Mouse (Mus musculus): ENCODE results near the gene Ccr1. TPM values are rescaled to one million over a fixed set of nuclear protein-coding genes. Genes with fewer than 3 reads are reported as not detected.

Ccr1 gene
- total RNA-seq (2014; rRNA removed) (under 0.01 and 0.20 TPM in 2 replicates), polyA plus RNA-seq (2012; rRNA removed) (0.04 TPM in 1 of 2 replicates, not detected in the other)

- Histone ChIP-seq H3K27me3 (ENCODE audit: control insufficient read depth, insufficient read depth, low read length) (no peaks in the 10 kb centered on the region), H3K4me3 (ENCODE audit: insufficient read depth, low read depth, low read length) (no peak within 1 kb of the TSS), H3K4me1 (ENCODE audit: control insufficient read depth, insufficient read depth, low read length) (no peaks in the 10 kb centered on the region), H3K36me3 (ENCODE audit: control insufficient read depth, insufficient read depth, low read length) (no peaks in the 10 kb centered on the region), H3K27ac (replicated peaks; ENCODE audit: insufficient read depth, low read depth, low read length) (no peak within 1 kb of the TSS), H3K79me2 (ENCODE audit: control insufficient read depth, insufficient read depth, low read length) (no peaks in the 10 kb centered on the region), H3K9ac (ENCODE audit: low read depth, low read length) (no peak within 1 kb of the TSS)
- 89% methylated on average over 1 of the region's 1 CpGs for WGBS
- TF ChIP-seq POLR2A (IDR thresholded peaks at IDR 0.05; ENCODE audit: extremely low read depth, insufficient read depth, low read length) (no peak), CTCF (IDR thresholded peaks at IDR 0.05; ENCODE audit: low read depth, low read length) (no peak)
- DNase-seq (ENCODE audit: extremely low read depth, low read depth, low spot score) = no peak
Observed at GRCm38 (mm10) chr9:123968290-123968912, at the start of gene Ccr1. Gene Ccr1 (minus strand): TSS chr9:123968692.

GRCm38 (mm10) chr9:124016048-124016447 lies 47.6 kb upstream of the Ccr1 start:
- H3K9ac ChIP-seq (ENCODE audit: low read depth, low read length) = no peak overlapping the region
- no peaks in the 10 kb centered on the region for H3K4me1 ChIP-seq (ENCODE audit: control insufficient read depth, insufficient read depth, low read length)
- 65% methylated on average over 2 of the region's 2 CpGs for WGBS
- H3K4me3 ChIP-seq (ENCODE audit: insufficient read depth, low read depth, low read length) = no peak overlapping the region
- H3K79me2 ChIP-seq (ENCODE audit: control insufficient read depth, insufficient read depth, low read length) = no peaks in the 10 kb centered on the region
- TF ChIP-seq CTCF (IDR thresholded peaks at IDR 0.05; ENCODE audit: low read depth, low read length) (no peak), POLR2A (IDR thresholded peaks at IDR 0.05; ENCODE audit: extremely low read depth, insufficient read depth, low read length) (no peak)
- H3K36me3 ChIP-seq (ENCODE audit: control insufficient read depth, insufficient read depth, low read length) = no peaks in the 10 kb centered on the region
- no peak overlapping the region for H3K27ac ChIP-seq (replicated peaks; ENCODE audit: insufficient read depth, low read depth, low read length)
- no peaks in the 10 kb centered on the region for H3K27me3 ChIP-seq (ENCODE audit: control insufficient read depth, insufficient read depth, low read length)
- DNase-seq (ENCODE audit: extremely low read depth, low read depth, low spot score) = no peak

- 72% methylated on average over 2 of the region's 2 CpGs for WGBS
- TF ChIP-seq CTCF (IDR thresholded peaks at IDR 0.05; ENCODE audit: low read depth, low read length) (no peak), POLR2A (IDR thresholded peaks at IDR 0.05; ENCODE audit: extremely low read depth, insufficient read depth, low read length) (no peak)
- H3K27me3 ChIP-seq (ENCODE audit: control insufficient read depth, insufficient read depth, low read length) = no peaks in the 10 kb centered on the region
Observed at GRCm38 (mm10) chr9:124014985-124015652, 46.6 kb upstream of the Ccr1 start.

GRCm38 (mm10) chr9:124013270-124013669 lies 44.8 kb upstream of the Ccr1 start:
- Histone ChIP-seq H3K27ac (replicated peaks; ENCODE audit: insufficient read depth, low read depth, low read length) (no peak overlapping the region), H3K79me2 (ENCODE audit: control insufficient read depth, insufficient read depth, low read length) (no peaks in the 10 kb centered on the region), H3K36me3 (ENCODE audit: control insufficient read depth, insufficient read depth, low read length) (no peaks in the 10 kb centered on the region), H3K4me3 (ENCODE audit: insufficient read depth, low read depth, low read length) (no peak overlapping the region), H3K27me3 (ENCODE audit: control insufficient read depth, insufficient read depth, low read length) (no peaks in the 10 kb centered on the region), H3K9ac (ENCODE audit: low read depth, low read length) (no peak overlapping the region), H3K4me1 (ENCODE audit: control insufficient read depth, insufficient read depth, low read length) (no peaks in the 10 kb centered on the region)
- DNase-seq (ENCODE audit: extremely low read depth, low read depth, low spot score) = no peak
- TF ChIP-seq POLR2A (IDR thresholded peaks at IDR 0.05; ENCODE audit: extremely low read depth, insufficient read depth, low read length) = no peak
- no peak for TF ChIP-seq CTCF (IDR thresholded peaks at IDR 0.05; ENCODE audit: low read depth, low read length)
- WGBS = 92% methylated on average over 3 of the region's 3 CpGs

More at GRCm38 (mm10) chr9:124014985-124015652, 46.6 kb upstream of the Ccr1 start:
- Histone ChIP-seq H3K9ac (ENCODE audit: low read depth, low read length) (no peak overlapping the region), H3K36me3 (ENCODE audit: control insufficient read depth, insufficient read depth, low read length) (no peaks in the 10 kb centered on the region), H3K4me1 (ENCODE audit: control insufficient read depth, insufficient read depth, low read length) (no peaks in the 10 kb centered on the region), H3K79me2 (ENCODE audit: control insufficient read depth, insufficient read depth, low read length) (no peaks in the 10 kb centered on the region), H3K4me3 (ENCODE audit: insufficient read depth, low read depth, low read length) (no peak overlapping the region), H3K27ac (replicated peaks; ENCODE audit: insufficient read depth, low read depth, low read length) (no peak overlapping the region)
- no peak for DNase-seq (ENCODE audit: extremely low read depth, low read depth, low spot score)

GRCm38 (mm10) chr9:124012691-124013090 lies 44.2 kb upstream of the Ccr1 start:
- 61% methylated on average over 2 of the region's 2 CpGs for WGBS
- H3K9ac ChIP-seq (ENCODE audit: low read depth, low read length) = no peak overlapping the region
- no peak overlapping the region for H3K4me3 ChIP-seq (ENCODE audit: insufficient read depth, low read depth, low read length)
- TF ChIP-seq POLR2A (IDR thresholded peaks at IDR 0.05; ENCODE audit: extremely low read depth, insufficient read depth, low read length) (no peak), CTCF (IDR thresholded peaks at IDR 0.05; ENCODE audit: low read depth, low read length) (no peak)
- DNase-seq (ENCODE audit: extremely low read depth, low read depth, low spot score) = no peak
- no peaks in the 10 kb centered on the region for H3K79me2 ChIP-seq (ENCODE audit: control insufficient read depth, insufficient read depth, low read length)
- H3K27me3 ChIP-seq (ENCODE audit: control insufficient read depth, insufficient read depth, low read length) = no peaks in the 10 kb centered on the region
- H3K36me3 ChIP-seq (ENCODE audit: control insufficient read depth, insufficient read depth, low read length) = no peaks in the 10 kb centered on the region
- no peaks in the 10 kb centered on the region for H3K4me1 ChIP-seq (ENCODE audit: control insufficient read depth, insufficient read depth, low read length)
- H3K27ac ChIP-seq (replicated peaks; ENCODE audit: insufficient read depth, low read depth, low read length) = no peak overlapping the region

- peak; percentile 17 for DNase-seq (ENCODE audit: extremely low read depth, low read depth, low spot score)
- TF ChIP-seq CTCF (IDR thresholded peaks at IDR 0.05; ENCODE audit: low read depth, low read length) (no peak), POLR2A (IDR thresholded peaks at IDR 0.05; ENCODE audit: extremely low read depth, insufficient read depth, low read length) (no peak)
- 20% methylated on average over 2 of the region's 2 CpGs for WGBS
- Histone ChIP-seq H3K4me3 (ENCODE audit: insufficient read depth, low read depth, low read length) (no peak overlapping the region), H3K79me2 (ENCODE audit: control insufficient read depth, insufficient read depth, low read length) (no peaks in the 10 kb centered on the region), H3K27me3 (ENCODE audit: control insufficient read depth, insufficient read depth, low read length) (no peaks in the 10 kb centered on the region), H3K27ac (replicated peaks; ENCODE audit: insufficient read depth, low read depth, low read length) (no peak overlapping the region), H3K36me3 (ENCODE audit: control insufficient read depth, insufficient read depth, low read length) (no peaks in the 10 kb centered on the region), H3K9ac (ENCODE audit: low read depth, low read length) (no peak overlapping the region), H3K4me1 (ENCODE audit: control insufficient read depth, insufficient read depth, low read length) (no peaks in the 10 kb centered on the region; the same call in 1 of the 2 replicates)
Observed at GRCm38 (mm10) chr9:123999784-124000183, 31.3 kb upstream of the Ccr1 start.

Measured in liver, adult 2 months (tissue).